Mouse (Mus musculus) hindbrain, embryonic 16.5 days (tissue): Measurements from ENCODE around the gene 2310022A10Rik. TPM values are rescaled to one million over a fixed set of nuclear protein-coding genes. Genes with fewer than 3 reads are reported as not detected.

Experiments used
- ATAC-seq: fragments of 200-750 bp; cut with Nextera tagmentation; 2 replicates; pipeline ENCODE4 v1.8.0; 2017; ENCODE audit warnings: moderate TSS enrichment, moderate library complexity
- H3K27ac ChIP-seq: fragments of 300-500 bp; sonication (generic); 2 replicates; pipeline ENCODE4 v1.5.1; 2014; ENCODE audit warnings: low read depth, mild to moderate bottlenecking, control low read depth, low read length, moderate library complexity
- H3K27me3 ChIP-seq: fragments of 300-500 bp; sonication (generic); replicated peaks from 2 replicates; pipeline ENCODE4 v1.6.1; 2014; ENCODE audit warnings: low read length; ENCODE audit not compliant: control insufficient read depth, insufficient read depth
- H3K36me3 ChIP-seq: fragments of 300-500 bp; sonication (generic); 2 replicates; pipeline ENCODE4 v1.6.1; 2014; ENCODE audit warnings: mild to moderate bottlenecking, low read length, moderate library complexity, mixed read lengths; ENCODE audit not compliant: control insufficient read depth, insufficient read depth
- H3K4me1 ChIP-seq: fragments of 300-500 bp; sonication (generic); 2 replicates; pipeline ENCODE4 v1.6.1; 2014; ENCODE audit warnings: low read depth, low read length; ENCODE audit not compliant: control insufficient read depth, insufficient read depth
- H3K4me2 ChIP-seq: fragments of 300-500 bp; sonication (generic); 2 replicates; pipeline ENCODE4 v1.6.1; 2014; ENCODE audit warnings: mild to moderate bottlenecking, low read length, control low read depth, moderate library complexity
- H3K4me3 ChIP-seq: fragments of 300-500 bp; sonication (generic); 2 replicates; pipeline ENCODE4 v1.5.1; 2014; ENCODE audit warnings: mild to moderate bottlenecking, low read length, control low read depth, moderate library complexity
- H3K9ac ChIP-seq: fragments of 300-500 bp; sonication (generic); 2 replicates; pipeline ENCODE4 v1.6.1; 2014; ENCODE audit warnings: low read depth, mild to moderate bottlenecking, control low read depth, low read length, moderate library complexity
- H3K9me3 ChIP-seq: fragments of 300-500 bp; sonication (generic); 2 replicates; pipeline ENCODE4 v1.6.1; 2014; ENCODE audit warnings: mild to moderate bottlenecking, low read length, moderate library complexity; ENCODE audit not compliant: control insufficient read depth
- WGBS: fragments of 180-500 bp; shearing (Covaris S2); extraction: QIAGEN DNeasy Blood & Tissue Kit; methylation state at CpG from one replicate; pipeline ENCODE4 v1.1.7; 2014; 5-methylcytosine and 5-hydroxymethylcytosine counted together
- polyA plus RNA-seq: library from polyadenylated mRNA; unstranded; fragments of >200 nt; fragmentation: Nextera tagmentation; extraction: Ambion mirVana; gene quantifications from 2 replicates; pipeline ENCODE4 v1.2.1, GENCODE M21; 2015

The 2310022A10Rik gene
- polyA plus RNA-seq, 1 experiment from 2014 or later = 33.7 TPM

GRCm38 (mm10) chr7:27577589-27577988 lies 24.6 kb downstream of the 2310022A10Rik start:
- H3K9ac ChIP-seq = no peak overlapping the region
- H3K4me3 ChIP-seq = no peak overlapping the region
- WGBS = 91% methylated on average over 6 of the region's 6 CpGs
- no peak for ATAC-seq
- no peaks in the 10 kb centered on the region for H3K27me3 ChIP-seq
- H3K4me2 ChIP-seq = no peak overlapping the region
- H3K36me3 ChIP-seq = peaks cover 34% of the 10 kb centered on the region
- H3K27ac ChIP-seq = no peak overlapping the region
- no peaks in the 10 kb centered on the region for H3K9me3 ChIP-seq
- H3K4me1 ChIP-seq = no peaks in the 10 kb centered on the region

GRCm38 (mm10) chr7:27578465-27578864 lies 25.4 kb downstream of the 2310022A10Rik start:
- no peaks in the 10 kb centered on the region for H3K4me1 ChIP-seq
- WGBS = 79% methylated on average over 7 of the region's 7 CpGs
- no peaks in the 10 kb centered on the region for H3K27me3 ChIP-seq
- H3K36me3 ChIP-seq = peaks cover 37% of the 10 kb centered on the region
- H3K27ac ChIP-seq = no peak overlapping the region
- no peak for ATAC-seq
- no peaks in the 10 kb centered on the region for H3K9me3 ChIP-seq
- H3K4me3 ChIP-seq = no peak overlapping the region
- no peak overlapping the region for H3K4me2 ChIP-seq
- no peak overlapping the region for H3K9ac ChIP-seq

- 95% methylated on average over 14 of the region's 14 CpGs for WGBS
- Histone ChIP-seq H3K27ac (no peak overlapping the region), H3K27me3 (no peaks in the 10 kb centered on the region), H3K4me3 (no peak overlapping the region), H3K9ac (no peak overlapping the region), H3K36me3 (peaks cover 39% of the 10 kb centered on the region), H3K4me1 (no peaks in the 10 kb centered on the region), H3K4me2 (no peak overlapping the region), H3K9me3 (no peaks in the 10 kb centered on the region)
- ATAC-seq = no peak
Observed at GRCm38 (mm10) chr7:27580380-27581174, 27.5 kb downstream of the 2310022A10Rik start.

- no peaks in the 10 kb centered on the region for H3K9me3 ChIP-seq
- no peak overlapping the region for H3K4me2 ChIP-seq
- H3K4me3 ChIP-seq = no peak overlapping the region
- H3K27ac ChIP-seq = no peak overlapping the region
- H3K27me3 ChIP-seq = no peaks in the 10 kb centered on the region
- 91% methylated on average over 2 of the region's 2 CpGs for WGBS
- H3K9ac ChIP-seq = no peak overlapping the region
- ATAC-seq = no peak
- H3K36me3 ChIP-seq = peaks cover 9% of the 10 kb centered on the region
- no peaks in the 10 kb centered on the region for H3K4me1 ChIP-seq
Observed at GRCm38 (mm10) chr7:27586861-27587260, 33.8 kb downstream of the 2310022A10Rik start.

GRCm38 (mm10) chr7:27587741-27588140 lies 34.7 kb downstream of the 2310022A10Rik start:
- no peaks in the 10 kb centered on the region for H3K9me3 ChIP-seq

GRCm38 (mm10) chr7:27590088-27590487 lies 37.1 kb downstream of the 2310022A10Rik start:
- no peak for ATAC-seq
- Histone ChIP-seq H3K27ac (no peak overlapping the region), H3K27me3 (no peaks in the 10 kb centered on the region), H3K36me3 (peaks cover under 1% of the 10 kb centered on the region; the same call in 1 of the 2 replicates), H3K4me3 (no peak overlapping the region), H3K4me1 (peaks cover 15% of the 10 kb centered on the region), H3K9me3 (no peaks in the 10 kb centered on the region), H3K4me2 (no peak overlapping the region), H3K9ac (no peak overlapping the region)
- 96% methylated on average over 4 of the region's 4 CpGs for WGBS

More at GRCm38 (mm10) chr7:27587741-27588140, 34.7 kb downstream of the 2310022A10Rik start:
- no peak overlapping the region for H3K9ac ChIP-seq
- no peak for ATAC-seq
- H3K4me2 ChIP-seq = no peak overlapping the region
- H3K4me3 ChIP-seq = no peak overlapping the region
- no peak overlapping the region for H3K27ac ChIP-seq
- H3K36me3 ChIP-seq = peaks cover 9% of the 10 kb centered on the region
- no peaks in the 10 kb centered on the region for H3K27me3 ChIP-seq
- H3K4me1 ChIP-seq = peaks cover 2% of the 10 kb centered on the region
- 86% methylated on average over 2 of the region's 2 CpGs for WGBS

GRCm38 (mm10) chr7:27590566-27591213 lies 37.7 kb downstream of the 2310022A10Rik start:
- 66% methylated on average over 4 of the region's 4 CpGs for WGBS
- H3K27ac ChIP-seq = peak overlapping the region; percentile 82
- peak overlapping the region; percentile 77 for H3K4me3 ChIP-seq
- no peaks in the 10 kb centered on the region for H3K9me3 ChIP-seq
- no peaks in the 10 kb centered on the region for H3K27me3 ChIP-seq
- ATAC-seq = no peak
- peak overlapping the region; percentile 64 for H3K4me2 ChIP-seq
- H3K36me3 ChIP-seq = no peaks in the 10 kb centered on the region
- peaks cover 15% of the 10 kb centered on the region for H3K4me1 ChIP-seq
- H3K9ac ChIP-seq = peak overlapping the region; percentile 47; the same call in 1 of the 2 replicates

GRCm38 (mm10) chr7:27591266-27592216 lies 38.5 kb downstream of the 2310022A10Rik start, which contains the start of gene Akt2:
TSS of gene Akt2 (plus strand) at chr7:27591552.
- Histone ChIP-seq H3K27me3 (no peaks in the 10 kb centered on the region), H3K27ac (peak within 1 kb of the TSS; percentile 99), H3K9ac (peak within 1 kb of the TSS; percentile 88), H3K36me3 (no peaks in the 10 kb centered on the region), H3K4me3 (peak within 1 kb of the TSS; percentile 77), H3K4me2 (peak within 1 kb of the TSS; percentile 80), H3K4me1 (peaks cover 17% of the 10 kb centered on the region), H3K9me3 (no peaks in the 10 kb centered on the region)
- WGBS = 0% methylated on average over 32 of the region's 71 CpGs
- peak; percentile 95 for ATAC-seq
